Mouse (Mus musculus) forebrain, embryonic 16.5 days (tissue): ENCODE results near the gene Olfr342. TPM values are rescaled to one million over a fixed set of nuclear protein-coding genes. Genes with fewer than 3 reads are reported as not detected.

Source experiments
- ATAC-seq: fragments of 200-750 bp; cut with Nextera tagmentation; 2 replicates; pipeline ENCODE4 v1.8.0; 2017; ENCODE audit warnings: mild to moderate bottlenecking, moderate library complexity
- H3K27ac ChIP-seq: fragments of 300-500 bp; sonication (generic); 2 replicates; pipeline ENCODE4 v1.5.1; 2014; ENCODE audit warnings: low read length, control low read depth
- H3K27me3 ChIP-seq: fragments of 300-500 bp; sonication (generic); replicated peaks from 2 replicates; pipeline ENCODE4 v1.6.1; 2014; ENCODE audit warnings: low read length; ENCODE audit not compliant: control insufficient read depth, insufficient read depth
- H3K36me3 ChIP-seq: fragments of 300-500 bp; sonication (generic); 2 replicates; pipeline ENCODE4 v1.6.1; 2014; ENCODE audit not compliant: control insufficient read depth, insufficient read depth
- H3K4me1 ChIP-seq: fragments of 300-500 bp; sonication (generic); replicated peaks from 2 replicates; pipeline ENCODE4 v1.6.1; 2014; ENCODE audit warnings: low read length; ENCODE audit not compliant: control insufficient read depth, insufficient read depth
- H3K4me2 ChIP-seq: fragments of 300-500 bp; sonication (generic); 2 replicates; pipeline ENCODE4 v1.6.1; 2014; ENCODE audit warnings: mild to moderate bottlenecking, low read length, control low read depth
- H3K4me3 ChIP-seq: fragments of 300-500 bp; sonication (generic); replicated peaks from 2 replicates; pipeline ENCODE4 v1.5.1; 2014; ENCODE audit warnings: mild to moderate bottlenecking, low read length, control low read depth
- H3K9ac ChIP-seq: fragments of 300-500 bp; sonication (generic); replicated peaks from 2 replicates; pipeline ENCODE4 v1.6.1; 2014; ENCODE audit warnings: low read depth, low read length, control low read depth
- H3K9me3 ChIP-seq: fragments of 300-500 bp; sonication (generic); 2 replicates; pipeline ENCODE4 v1.6.1; 2016; ENCODE audit warnings: low read length; ENCODE audit not compliant: control insufficient read depth
- WGBS: fragments of 180-500 bp; shearing (Covaris S2); extraction: QIAGEN DNeasy Blood & Tissue Kit; methylation state at CpG from one replicate; pipeline ENCODE4 v1.1.7; 2014; 5-methylcytosine and 5-hydroxymethylcytosine counted together
- polyA plus RNA-seq: library from polyadenylated mRNA; unstranded; fragments of >200 nt; fragmentation: Nextera tagmentation; extraction: Ambion mirVana; gene quantifications from 2 replicates; pipeline ENCODE4 v1.2.1, GENCODE M21; 2015

Gene Olfr342
- polyA plus RNA-seq = not detected in 2 replicates

GRCm38 (mm10) chr2:36524698-36525097 is at the start of gene Olfr342:
Gene Olfr342 (plus strand): TSS chr2:36524998.
- no peak for ATAC-seq
- WGBS = 74% methylated on average over 3 of the region's 3 CpGs
- H3K9me3 ChIP-seq = peaks cover 4% of the 10 kb centered on the region

GRCm38 (mm10) chr2:36482368-36482767 is 42.4 kb upstream of the Olfr342 start, which contains the start of gene Olfr341:
Gene Olfr341 (minus strand): TSS chr2:36482468.
- Histone ChIP-seq H3K9me3 (no peaks in the 10 kb centered on the region), H3K4me1 (no peaks in the 10 kb centered on the region), H3K27me3 (no peaks in the 10 kb centered on the region), H3K9ac (no peak within 1 kb of the TSS), H3K36me3 (no peaks in the 10 kb centered on the region), H3K4me3 (no peak within 1 kb of the TSS), H3K27ac (no peak within 1 kb of the TSS), H3K4me2 (no peak within 1 kb of the TSS)
- no peak for ATAC-seq

More at GRCm38 (mm10) chr2:36524698-36525097, at the start of gene Olfr342:
- Histone ChIP-seq H3K4me1 (no peaks in the 10 kb centered on the region), H3K4me2 (no peak within 1 kb of the TSS), H3K27me3 (no peaks in the 10 kb centered on the region), H3K27ac (no peak within 1 kb of the TSS), H3K36me3 (no peaks in the 10 kb centered on the region), H3K9ac (no peak within 1 kb of the TSS), H3K4me3 (no peak within 1 kb of the TSS)

GRCm38 (mm10) chr2:36565156-36565555 is 40.4 kb downstream of the Olfr342 start:
- no peaks in the 10 kb centered on the region for H3K4me1 ChIP-seq
- H3K36me3 ChIP-seq = no peaks in the 10 kb centered on the region
- no peak for ATAC-seq
- no peak overlapping the region for H3K4me3 ChIP-seq
- H3K4me2 ChIP-seq = no peak overlapping the region
- no peak overlapping the region for H3K27ac ChIP-seq
- H3K9me3 ChIP-seq = peaks cover 4% of the 10 kb centered on the region; the same call in 1 of the 2 replicates
- H3K27me3 ChIP-seq = no peaks in the 10 kb centered on the region
- H3K9ac ChIP-seq = no peak overlapping the region

DNA sequence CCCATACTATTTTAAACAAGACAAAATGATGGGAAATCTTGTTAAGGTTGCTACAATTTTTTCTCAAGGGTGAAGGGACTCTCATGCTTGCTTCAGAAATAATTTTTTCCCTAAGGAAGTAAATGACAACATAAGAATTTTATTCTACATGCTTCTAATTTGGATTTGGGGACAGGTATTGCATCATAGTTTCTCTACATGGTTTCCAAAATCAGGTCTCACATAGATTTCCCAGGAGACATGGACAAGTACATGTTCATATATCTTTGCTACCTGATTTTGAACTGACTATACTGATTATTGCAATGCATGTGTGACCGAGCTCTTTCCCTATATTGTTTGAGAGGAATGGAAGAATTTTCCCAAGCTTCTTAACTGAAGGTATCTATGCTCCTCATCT is 41.6 kb downstream of the Olfr342 start, which contains the start of gene Olfr344:
Gene Olfr344 (plus strand): TSS at position 301 of the 400 bp plus-strand sequence.
- Histone ChIP-seq H3K4me1 (no peaks in the 10 kb centered on the region), H3K27me3 (no peaks in the 10 kb centered on the region), H3K4me2 (no peak within 1 kb of the TSS), H3K9me3 (peaks cover 4% of the 10 kb centered on the region; the same call in 1 of the 2 replicates), H3K27ac (no peak within 1 kb of the TSS), H3K4me3 (no peak within 1 kb of the TSS), H3K9ac (no peak within 1 kb of the TSS), H3K36me3 (no peaks in the 10 kb centered on the region)
- no peak for ATAC-seq
- 88% methylated on average over 1 of the region's 1 CpGs for WGBS

GRCm38 (mm10) chr2:36567022-36567421 is 42.2 kb downstream of the Olfr342 start:
- Histone ChIP-seq H3K4me2 (no peak overlapping the region), H3K36me3 (no peaks in the 10 kb centered on the region), H3K9ac (no peak overlapping the region), H3K9me3 (peaks cover 4% of the 10 kb centered on the region; the same call in 1 of the 2 replicates), H3K27ac (no peak overlapping the region), H3K4me3 (no peak overlapping the region), H3K27me3 (no peaks in the 10 kb centered on the region), H3K4me1 (no peaks in the 10 kb centered on the region)
- ATAC-seq = no peak

GRCm38 (mm10) chr2:36567845-36568244 is 43.0 kb downstream of the Olfr342 start:
- H3K36me3 ChIP-seq = no peaks in the 10 kb centered on the region
- H3K4me3 ChIP-seq = no peak overlapping the region
- ATAC-seq = no peak
- H3K27ac ChIP-seq = no peak overlapping the region
- H3K4me1 ChIP-seq = no peaks in the 10 kb centered on the region
- 95% methylated on average over 3 of the region's 3 CpGs for WGBS
- no peaks in the 10 kb centered on the region for H3K27me3 ChIP-seq
- no peak overlapping the region for H3K9ac ChIP-seq
- peaks cover 4% of the 10 kb centered on the region; the same call in 1 of the 2 replicates for H3K9me3 ChIP-seq
- H3K4me2 ChIP-seq = no peak overlapping the region

Other genes with a start within 250 kb of the Olfr342 start
- 0.04 TPM in 1 of 2 replicates, not detected in the other for gene Olfr338, start 151.5 kb upstream of the Olfr342 start, polyA plus RNA-seq
- gene Olfr339, start 106.1 kb upstream of the Olfr342 start, polyA plus RNA-seq = not detected in 2 replicates
- not detected in 2 replicates for gene Olfr340, start 72.4 kb upstream of the Olfr342 start, polyA plus RNA-seq
- not detected in 2 replicates for gene Olfr341, start 42.5 kb upstream of the Olfr342 start, polyA plus RNA-seq
- gene Olfr344, start 41.7 kb downstream of the Olfr342 start, polyA plus RNA-seq = not detected in 2 replicates
- not detected in 2 replicates for gene Olfr345, start 115.0 kb downstream of the Olfr342 start, polyA plus RNA-seq
- not detected in 2 replicates for gene Olfr346, start 160.8 kb downstream of the Olfr342 start, polyA plus RNA-seq
- gene Olfr347, start 206.9 kb downstream of the Olfr342 start, polyA plus RNA-seq = not detected in 2 replicates